ENCODE assay signal across 18 mouse cellular contexts in genomic region chr7:53136513-53136912, GRCm38 (mm10).
"Had no signal": no experiment of that assay in that cellular context is flagged by ENCODE, and none has a peak within 500 bp of the region (broad histone marks: within the 10 kb centered on the region; RNA-seq: fewer than 3 reads in every experiment).

No protein-coding gene starts in this region.

- ATAC-seq: liver, postnatal 0 days; lung, postnatal 0 days; midbrain, embryonic 15.5 days had no signal

- H3K4me3 ChIP-seq: lung, embryonic 15.5 days; megakaryocyte, embryonic 14.5 days; midbrain, embryonic 10.5 days; midbrain, embryonic 12.5 days; midbrain, embryonic 15.5 days; neural tube, embryonic 12.5 days; stomach, embryonic 15.5 days had no signal

- H3K27me3 ChIP-seq: lung, embryonic 15.5 days; megakaryocyte, embryonic 14.5 days; midbrain, embryonic 12.5 days; midbrain, embryonic 15.5 days; neural tube, embryonic 12.5 days; stomach, embryonic 15.5 days had no signal

- H3K36me3 ChIP-seq: lung, embryonic 15.5 days; midbrain, embryonic 10.5 days; midbrain, embryonic 12.5 days; midbrain, embryonic 15.5 days; neural tube, embryonic 12.5 days; stomach, embryonic 15.5 days had no signal

- H3K9ac ChIP-seq: liver, postnatal 0 days; lung, embryonic 15.5 days; midbrain, embryonic 12.5 days; midbrain, embryonic 15.5 days; neural tube, embryonic 12.5 days; stomach, embryonic 15.5 days had no signal

- H3K9me3 ChIP-seq: lung, embryonic 15.5 days; megakaryocyte, embryonic 14.5 days; midbrain, embryonic 10.5 days; midbrain, embryonic 12.5 days; midbrain, embryonic 15.5 days; neural tube, embryonic 12.5 days; stomach, embryonic 15.5 days had no signal

- DNase-seq: liver, postnatal 0 days; lung, adult 2 months; lung, postnatal 14 days; lung, postnatal 36 days; right cerebral cortex, postnatal 14 days; thymus, adult 2 months; thymus, postnatal 25 days; thymus, postnatal 4 days had no signal

- H3K27ac ChIP-seq: lung, embryonic 15.5 days; macrophage; midbrain, embryonic 10.5 days; midbrain, embryonic 12.5 days; midbrain, embryonic 15.5 days; neural tube, embryonic 12.5 days; stomach, embryonic 15.5 days; stomach, postnatal 0 days had no signal

- H3K4me1 ChIP-seq: lung, embryonic 15.5 days; megakaryocyte, embryonic 14.5 days; midbrain, embryonic 10.5 days; midbrain, embryonic 12.5 days; midbrain, embryonic 15.5 days; neural tube, embryonic 12.5 days; stomach, embryonic 15.5 days had no signal
